Mouse (Mus musculus) frontal cortex, adult (tissue): ENCODE data around the gene Fgfr2.

Experiments used
- ATAC-seq: cut with Nextera tagmentation; 2 replicates; pipeline ENCODE4 v1.9.2; 2017; ENCODE audit warnings: mild to moderate bottlenecking, moderate library complexity, mixed read lengths; ENCODE audit not compliant: low TSS enrichment

The Fgfr2 gene

DNA sequence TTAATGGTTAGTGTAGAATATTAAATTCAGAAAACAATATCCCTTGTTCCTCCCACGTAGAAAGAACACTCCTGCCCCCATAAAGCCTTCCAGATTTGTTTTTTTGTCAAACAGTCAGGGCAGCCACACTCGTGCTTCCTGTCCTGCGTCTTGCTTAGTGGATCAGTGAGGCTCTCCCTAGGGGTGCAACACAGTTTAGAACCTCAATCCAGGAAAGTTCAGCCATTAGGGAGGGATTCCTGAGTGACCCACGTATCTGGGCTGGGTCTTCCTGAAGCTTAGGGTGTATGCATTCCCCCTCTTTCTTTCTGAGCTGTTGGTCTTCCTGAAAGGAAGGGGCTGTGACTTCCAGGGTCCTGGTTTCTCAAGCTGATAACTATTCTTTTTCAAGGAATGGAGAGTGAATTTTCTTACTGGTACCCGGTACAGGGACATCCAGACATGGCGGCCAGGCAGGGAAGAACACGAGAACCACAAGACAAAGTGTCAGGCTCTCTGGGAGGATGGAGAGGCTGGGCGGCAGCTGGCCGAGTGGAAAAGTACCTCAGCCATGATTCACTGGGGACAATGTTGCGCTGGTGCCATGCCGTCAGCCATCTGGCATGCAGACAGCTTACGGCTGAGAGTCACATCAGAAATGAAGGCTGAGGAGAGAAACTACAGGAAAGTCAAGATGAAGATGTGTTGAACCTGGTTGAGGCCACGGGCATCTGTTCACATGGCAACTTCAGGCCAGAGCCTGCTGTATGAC is 2200.0 kb downstream of the Fgfr2 start:
- peak; percentile 78 for ATAC-seq

DNA sequence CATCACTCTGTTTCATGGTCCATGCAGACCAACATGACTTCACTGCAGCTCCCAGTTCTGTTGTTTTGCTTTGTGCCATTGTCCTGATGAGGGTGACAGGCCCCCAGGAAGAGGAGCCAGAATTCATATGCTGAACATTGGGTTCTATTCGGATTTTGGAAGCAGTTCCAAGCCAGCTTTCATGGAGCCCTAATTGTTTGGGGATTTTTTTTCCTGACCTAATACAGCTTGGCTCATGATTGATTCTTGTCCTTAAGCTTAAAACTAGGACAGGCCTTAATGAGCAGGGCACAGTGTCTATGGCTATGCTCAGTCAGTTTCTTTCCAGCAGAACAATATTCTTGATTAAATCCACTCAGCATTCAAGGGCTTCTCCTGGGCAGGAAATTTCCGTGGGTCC is 2204.9 kb downstream of the Fgfr2 start:
- ATAC-seq, result peak; percentile 56

DNA sequence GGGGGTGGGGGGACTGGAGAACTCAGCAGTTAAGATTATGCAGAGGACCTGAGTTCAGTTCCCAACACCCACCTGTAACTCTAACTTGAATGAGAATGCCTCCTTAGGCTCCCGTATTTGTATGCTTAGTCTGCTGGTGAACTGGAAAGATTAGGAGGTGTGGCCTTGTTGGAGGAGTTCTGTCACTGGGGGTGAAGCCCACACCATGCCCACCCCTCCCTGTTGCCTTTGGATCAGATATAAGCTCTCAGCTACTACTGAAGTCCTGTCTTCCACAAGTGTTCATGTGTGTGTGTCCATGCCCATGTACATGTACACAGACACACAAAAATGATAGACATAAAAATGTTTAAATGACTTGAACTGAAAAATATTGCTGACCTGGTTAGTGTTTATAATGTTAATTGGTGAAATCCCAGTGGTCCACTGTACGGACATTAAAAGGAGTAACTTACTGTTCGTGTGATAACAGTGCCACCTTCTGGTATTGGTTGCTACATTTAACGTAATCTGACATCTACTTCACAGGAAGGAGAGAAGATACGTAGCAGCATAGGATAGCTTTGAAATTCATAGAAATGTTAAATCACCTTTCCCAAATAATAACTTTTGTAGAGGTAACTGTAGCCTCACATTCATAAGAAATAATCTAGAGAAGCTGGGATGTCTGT is 2208.3 kb downstream of the Fgfr2 start:
- ATAC-seq, result peak; percentile 60; the same call in 1 of the 2 replicates

GRCm38 (mm10) chr7:130910841-130911240 is 2212.3 kb downstream of the Fgfr2 start:
- ATAC-seq, result no peak

DNA sequence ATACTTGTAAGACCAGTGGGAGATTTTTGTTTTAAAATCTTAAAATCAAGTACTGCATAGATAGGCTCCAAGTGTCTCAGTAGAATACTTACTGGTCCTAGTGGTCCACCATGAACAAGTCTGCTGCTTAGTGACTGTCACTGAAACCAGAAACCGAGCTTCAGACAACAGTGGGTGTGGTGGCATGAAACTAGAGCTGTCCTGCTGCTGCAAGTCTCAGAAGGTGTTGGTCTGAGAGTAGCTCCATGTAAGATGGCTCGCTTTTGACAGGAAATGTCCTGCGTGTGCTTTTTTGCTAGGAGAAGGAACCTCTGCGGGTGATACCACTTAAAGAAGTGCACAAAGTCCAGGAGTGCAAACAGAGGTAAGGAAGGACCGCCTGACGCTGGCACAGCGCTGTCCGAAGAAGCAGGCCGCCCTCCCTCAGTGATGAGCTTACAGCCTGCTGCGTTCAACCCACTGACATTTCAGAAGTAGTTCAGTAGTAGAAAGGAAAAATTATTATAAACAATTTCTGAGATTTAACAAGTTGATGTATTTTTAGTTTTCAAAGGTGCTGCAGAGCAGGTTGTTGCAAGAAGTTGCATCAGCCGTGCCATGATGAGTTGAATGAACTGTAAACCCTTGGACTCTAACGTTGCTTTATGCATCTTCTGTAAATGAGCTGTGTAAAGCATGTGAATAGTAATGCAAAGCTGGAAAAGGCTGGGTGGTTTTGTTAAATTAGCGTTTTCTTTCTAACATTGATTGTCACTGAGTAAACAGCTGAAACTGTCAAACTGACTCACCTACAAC is 2218.4 kb downstream of the Fgfr2 start:
- no peak for ATAC-seq

GRCm38 (mm10) chr7:130903505-130904074 is 2219.6 kb downstream of the Fgfr2 start:
- peak; percentile 96 for ATAC-seq

GRCm38 (mm10) chr7:130902929-130903328 is 2220.2 kb downstream of the Fgfr2 start:
- no peak for ATAC-seq

- no peak for ATAC-seq
Measured at GRCm38 (mm10) chr7:130900233-130900848, 2222.8 kb downstream of the Fgfr2 start.

DNA sequence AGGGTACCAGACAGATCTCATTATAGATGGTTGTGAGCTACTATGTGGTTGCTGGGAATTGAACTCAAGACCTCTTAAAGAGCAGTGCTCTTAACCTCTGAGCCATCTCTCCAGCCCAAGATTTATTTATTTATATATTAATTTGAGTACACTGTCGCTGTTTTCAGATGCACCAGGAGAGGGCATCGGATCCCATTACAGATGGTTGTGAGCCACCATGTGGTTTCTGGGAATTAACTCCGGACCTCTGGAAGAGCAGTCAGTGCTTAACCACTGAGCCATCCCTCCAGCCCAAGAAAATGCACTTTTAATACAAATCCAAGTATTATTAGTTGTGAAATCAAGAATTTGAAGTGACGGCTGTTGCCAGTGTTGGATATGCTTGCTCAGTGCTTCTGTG is 2224.8 kb downstream of the Fgfr2 start:
- no peak for ATAC-seq

- no peak for ATAC-seq
Measured at GRCm38 (mm10) chr7:130897201-130897600, 2225.9 kb downstream of the Fgfr2 start.

GRCm38 (mm10) chr7:130896064-130896463 is 2227.1 kb downstream of the Fgfr2 start:
- ATAC-seq, result peak; percentile 81

DNA sequence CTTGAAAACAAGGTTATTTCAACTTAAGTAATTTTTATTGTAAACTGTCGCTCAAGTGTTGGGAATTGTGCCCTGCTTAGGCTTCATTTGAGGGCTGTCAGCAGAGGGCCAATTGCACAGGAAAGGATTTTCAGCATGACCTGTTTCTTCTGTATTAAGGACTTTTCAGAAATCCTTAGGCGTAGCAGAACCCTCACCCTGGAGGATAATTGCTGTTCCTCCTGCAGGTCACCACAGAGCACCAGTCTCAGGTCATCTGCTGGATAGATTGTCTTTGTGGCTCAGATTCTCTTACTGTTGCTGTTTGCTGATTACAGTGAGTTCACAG is 2227.6 kb downstream of the Fgfr2 start:
- no peak for ATAC-seq

DNA sequence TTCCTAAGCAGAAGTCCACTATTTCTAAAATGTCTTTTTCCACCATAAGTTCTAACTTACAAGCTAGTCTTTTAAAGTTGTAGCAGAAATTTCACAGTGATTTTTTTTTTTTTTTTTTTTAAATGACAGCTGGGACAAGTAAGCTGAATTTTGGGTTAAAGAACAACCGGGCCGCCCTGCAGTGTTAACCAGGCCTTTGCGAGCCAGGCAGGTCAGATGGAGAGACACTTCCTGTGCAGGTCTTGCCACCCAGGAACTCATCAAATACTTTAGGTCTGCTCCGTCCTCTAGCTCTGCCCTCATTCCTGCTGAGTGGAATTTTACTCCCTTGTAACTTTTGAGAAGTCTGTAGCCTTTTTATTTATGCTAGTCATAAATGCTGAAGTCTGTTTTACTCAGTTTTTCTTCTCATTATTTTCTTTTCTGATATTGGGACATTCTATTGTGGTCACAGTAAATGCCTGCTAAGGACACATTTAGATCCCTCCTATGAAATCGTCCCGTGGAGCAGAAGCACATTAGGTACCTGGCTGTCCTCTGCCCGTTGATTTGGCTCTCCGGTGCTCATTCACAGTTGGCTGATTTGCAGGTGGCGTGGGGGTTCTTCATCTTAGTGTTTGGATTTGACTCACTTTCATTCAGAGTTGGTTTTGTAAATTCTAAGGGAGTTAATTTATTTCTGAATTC is 2228.1 kb downstream of the Fgfr2 start:
- ATAC-seq, result no peak

- ATAC-seq, result peak; percentile 57
Measured at GRCm38 (mm10) chr7:130892973-130893372, 2230.2 kb downstream of the Fgfr2 start.

GRCm38 (mm10) chr7:130890871-130891270 is 2232.3 kb downstream of the Fgfr2 start:
- ATAC-seq, result no peak

GRCm38 (mm10) chr7:130887946-130888345 is 2235.2 kb downstream of the Fgfr2 start:
- peak; percentile 80 for ATAC-seq

- ATAC-seq, result no peak
Measured at GRCm38 (mm10) chr7:130886246-130886645, 2236.9 kb downstream of the Fgfr2 start.

- ATAC-seq, result no peak
Measured at GRCm38 (mm10) chr7:130884161-130884560, 2239.0 kb downstream of the Fgfr2 start.

- no peak for ATAC-seq
Measured at GRCm38 (mm10) chr7:130867256-130867655, 2255.9 kb downstream of the Fgfr2 start.

GRCm38 (mm10) chr7:130866640-130867039 is 2256.5 kb downstream of the Fgfr2 start:
- no peak for ATAC-seq
